Comparison of ENCODE assay signal across 9 mouse cellular contexts in genomic region chr7:27354783-27355182, GRCm38 (mm10). TPM values are rescaled to one million over a fixed set of nuclear protein-coding genes. Genes with fewer than 3 reads are reported as not detected.
DNase-seq lines count a peak whose midpoint lies in the region; ATAC-seq and TF ChIP-seq lines count a peak whose summit lies in the region.
"Had no signal": no experiment of that assay in that cellular context is flagged by ENCODE, and none has a peak within 500 bp of the region (broad histone marks: within the 10 kb centered on the region; RNA-seq: fewer than 3 reads in every experiment).

No protein-coding gene starts in this region.

- H3K27me3 ChIP-seq in heart, embryonic 14.5 days (ENCODE audit: control insufficient read depth, insufficient read depth, low read length), result no peaks in the 10 kb centered on the region
- H3K27me3 ChIP-seq in embryonic facial prominence, embryonic 12.5 days, result peaks cover 18% of the 10 kb centered on the region
- H3K27me3 ChIP-seq in intestine, postnatal 0 days (replicated peaks; ENCODE audit: control insufficient read depth, insufficient read depth, low read length), result no peaks in the 10 kb centered on the region
- peaks cover 14% of the 10 kb centered on the region for H3K27me3 ChIP-seq in midbrain, embryonic 16.5 days (ENCODE audit: control insufficient read depth, insufficient read depth, low read depth, low read length)

- TF ChIP-seq CTCF in intestine, postnatal 0 days (IDR thresholded peaks at IDR 0.05; ENCODE audit: low read depth), result no peak

- no peak for DNase-seq in heart, adult 18-20 months
- no peak for DNase-seq in left cerebral cortex, postnatal 4 days
- DNase-seq in urinary bladder, adult 2 months (ENCODE audit: low spot score), result no peak
- DNase-seq in gastrocnemius, postnatal 25 days, result no peak

- peaks cover 8 to 22% of the 10 kb centered on the region in 2 experiments; a peak in 3 of 4 replicates for H3K4me1 ChIP-seq in heart, embryonic 14.5 days (ENCODE audit: control insufficient read depth in 2 of 2, insufficient read depth in 2 of 2, low read length in 2 of 2)
- peaks cover 9% of the 10 kb centered on the region for H3K4me1 ChIP-seq in embryonic facial prominence, embryonic 12.5 days
- peaks cover 7% of the 10 kb centered on the region; the same call in 1 of the 2 replicates for H3K4me1 ChIP-seq in intestine, postnatal 0 days (replicated peaks; ENCODE audit: control insufficient read depth, insufficient read depth, low read length)
- peaks cover 10% of the 10 kb centered on the region for H3K4me1 ChIP-seq in midbrain, embryonic 16.5 days (ENCODE audit: control insufficient read depth, insufficient read depth, low read length)

- no peak overlapping the region for H3K9ac ChIP-seq in heart, embryonic 14.5 days (ENCODE audit: low read length)
- H3K9ac ChIP-seq in embryonic facial prominence, embryonic 12.5 days, result peak overlapping the region; percentile 64
- H3K9ac ChIP-seq in intestine, postnatal 0 days (ENCODE audit: low read depth, low read length), result no peak overlapping the region
- peak overlapping the region; percentile 68 for H3K9ac ChIP-seq in midbrain, embryonic 16.5 days (ENCODE audit: low read depth, low read length)

- no peak overlapping the region for H3K27ac ChIP-seq in heart, embryonic 14.5 days (replicated peaks in 1 of 2; ENCODE audit: control insufficient read depth in 1 of 2, insufficient read depth in 1 of 2, low read depth in 2 of 2, low read length in 2 of 2)
- H3K27ac ChIP-seq in embryonic facial prominence, embryonic 12.5 days, result no peak overlapping the region
- H3K27ac ChIP-seq in intestine, postnatal 0 days (ENCODE audit: low read depth, low read length), result no peak overlapping the region
- H3K27ac ChIP-seq in midbrain, embryonic 16.5 days (ENCODE audit: low read length), result no peak overlapping the region

- H3K4me2 ChIP-seq in heart, embryonic 14.5 days (ENCODE audit: low read length), result peak overlapping the region; percentile 91
- H3K4me2 ChIP-seq in embryonic facial prominence, embryonic 12.5 days (replicated peaks), result peak overlapping the region; percentile 71
- peak overlapping the region; percentile 94 for H3K4me2 ChIP-seq in intestine, postnatal 0 days (replicated peaks; ENCODE audit: low read depth)
- H3K4me2 ChIP-seq in midbrain, embryonic 16.5 days (ENCODE audit: low read length), result peak overlapping the region; percentile 70

- intact Hi-C loops in left cerebral cortex, postnatal 4 days (cut with DNase I), result no loop called here

- ATAC-seq in heart, embryonic 14.5 days (ENCODE audit: insufficient number of reproducible peaks, insufficient read depth, low FRiP score, low read depth), result no peak
- ATAC-seq in embryonic facial prominence, embryonic 12.5 days (ENCODE audit: insufficient number of reproducible peaks, insufficient read depth, low FRiP score, low TSS enrichment), result no peak
- ATAC-seq in intestine, postnatal 0 days, result no peak
- no peak; the same call in 1 of the 2 replicates for ATAC-seq in midbrain, embryonic 16.5 days
- ATAC-seq: inflammation-experienced regulatory T-cells, adult 6 months had no signal

- WGBS in heart, embryonic 14.5 days, result 47% methylated on average over 4 of the region's 4 CpGs
- 49% methylated on average over 4 of the region's 4 CpGs for WGBS in embryonic facial prominence, embryonic 12.5 days
- WGBS in intestine, postnatal 0 days, result 59% methylated on average over 4 of the region's 4 CpGs
- 56% methylated on average over 4 of the region's 4 CpGs for WGBS in midbrain, embryonic 16.5 days

- peak overlapping the region in 1 of 2 experiments; percentile 63; a peak in 1 of 4 replicates for H3K4me3 ChIP-seq in heart, embryonic 14.5 days (ENCODE audit: control insufficient read depth in 1 of 2, insufficient read depth in 1 of 2, low read depth in 1 of 2, low read length in 2 of 2)
- peak overlapping the region; percentile 67 for H3K4me3 ChIP-seq in embryonic facial prominence, embryonic 12.5 days
- no peak overlapping the region; the same call in 1 of the 2 replicates for H3K4me3 ChIP-seq in intestine, postnatal 0 days (ENCODE audit: low read depth, low read length)
- H3K4me3 ChIP-seq in midbrain, embryonic 16.5 days (ENCODE audit: low read depth, low read length), result peak overlapping the region; percentile 53

- H3K9me3 ChIP-seq in heart, embryonic 14.5 days (ENCODE audit: control insufficient read depth, low read length), result no peaks in the 10 kb centered on the region
- no peaks in the 10 kb centered on the region for H3K9me3 ChIP-seq in embryonic facial prominence, embryonic 12.5 days
- no peaks in the 10 kb centered on the region for H3K9me3 ChIP-seq in intestine, postnatal 0 days (ENCODE audit: control insufficient read depth)
- no peaks in the 10 kb centered on the region for H3K9me3 ChIP-seq in midbrain, embryonic 16.5 days (replicated peaks; ENCODE audit: control insufficient read depth, low read length, poor library complexity, severe bottlenecking)

- H3K36me3 ChIP-seq in heart, embryonic 14.5 days (ENCODE audit: control insufficient read depth, insufficient read depth, low read length), result peaks cover 15% of the 10 kb centered on the region
- peaks cover 25% of the 10 kb centered on the region for H3K36me3 ChIP-seq in embryonic facial prominence, embryonic 12.5 days
- H3K36me3 ChIP-seq in intestine, postnatal 0 days (ENCODE audit: control insufficient read depth, insufficient read depth), result peaks cover 19% of the 10 kb centered on the region; the same call in 1 of the 2 replicates
- peaks cover 4% of the 10 kb centered on the region; the same call in 1 of the 2 replicates for H3K36me3 ChIP-seq in midbrain, embryonic 16.5 days (ENCODE audit: control insufficient read depth, insufficient read depth, low read length)

RNA-seq across cellular contexts. Expression of gene Shkbp1, which starts 1.0 kb away (rescaled TPM):
- 18.3 and 22.0 TPM in 2 replicates for polyA plus RNA-seq in heart, embryonic 14.5 days (2014; fragmentation: Nextera tagmentation; extraction: Ambion mirVana)
- total RNA-seq in heart, adult 18-20 months (2021), result 1 to 10 TPM; 5.6 to 6.3 TPM
- polyA plus RNA-seq in embryonic facial prominence, embryonic 12.5 days (2016; fragmentation: Nextera tagmentation; extraction: Ambion mirVana), result 75.8 and 83.2 TPM in 2 replicates
- polyA plus RNA-seq in intestine, postnatal 0 days (2015; fragmentation: Nextera tagmentation; extraction: Ambion mirVana), result 26.9 and 29.1 TPM in 2 replicates
- 47.4 and 55.1 TPM in 2 replicates for polyA plus RNA-seq in midbrain, embryonic 16.5 days (2015; fragmentation: Nextera tagmentation; extraction: Ambion mirVana)
- total RNA-seq in left cerebral cortex, postnatal 4 days (2021), result 10 to 100 TPM; 47.2 to 52.4 TPM
- polyA plus RNA-seq in urinary bladder, adult 2 months (2012; rRNA removed), result 39.4 and 46.5 TPM in 2 replicates
- total RNA-seq in gastrocnemius, postnatal 25 days (2021), result 1 to 10 TPM in 1 of 2 experiments, under 1 TPM in 1; 1.00 to 3.1 TPM

RNA-seq across cellular contexts. Expression of gene Gm20479, which starts 2.4 kb away (rescaled TPM):
- not detected in 2 replicates for polyA plus RNA-seq in heart, embryonic 14.5 days (2014; fragmentation: Nextera tagmentation; extraction: Ambion mirVana)
- total RNA-seq in heart, adult 18-20 months (2021), result not detected
- 0.58 and 0.94 TPM in 2 replicates for polyA plus RNA-seq in embryonic facial prominence, embryonic 12.5 days (2016; fragmentation: Nextera tagmentation; extraction: Ambion mirVana)
- polyA plus RNA-seq in intestine, postnatal 0 days (2015; fragmentation: Nextera tagmentation; extraction: Ambion mirVana), result 0.61 and 0.72 TPM in 2 replicates
- polyA plus RNA-seq in midbrain, embryonic 16.5 days (2015; fragmentation: Nextera tagmentation; extraction: Ambion mirVana), result not detected in 2 replicates
- total RNA-seq in left cerebral cortex, postnatal 4 days (2021), result not detected
- 0.43 and 0.67 TPM in 2 replicates for polyA plus RNA-seq in urinary bladder, adult 2 months (2012; rRNA removed)
- not detected for total RNA-seq in gastrocnemius, postnatal 25 days (2021)

RNA-seq across cellular contexts. Expression of gene Ltbp4, which starts 17.3 kb away (rescaled TPM):
- 47.7 and 55.1 TPM in 2 replicates for polyA plus RNA-seq in heart, embryonic 14.5 days (2014; fragmentation: Nextera tagmentation; extraction: Ambion mirVana)
- total RNA-seq in heart, adult 18-20 months (2021), result 100 to 1,000 TPM; 185 to 206 TPM
- 15.9 and 16.8 TPM in 2 replicates for polyA plus RNA-seq in embryonic facial prominence, embryonic 12.5 days (2016; fragmentation: Nextera tagmentation; extraction: Ambion mirVana)
- 40.7 and 43.7 TPM in 2 replicates for polyA plus RNA-seq in intestine, postnatal 0 days (2015; fragmentation: Nextera tagmentation; extraction: Ambion mirVana)
- 14.1 and 14.3 TPM in 2 replicates for polyA plus RNA-seq in midbrain, embryonic 16.5 days (2015; fragmentation: Nextera tagmentation; extraction: Ambion mirVana)
- 10 to 100 TPM; 41.9 to 52.7 TPM for total RNA-seq in left cerebral cortex, postnatal 4 days (2021)
- 176 and 335 TPM in 2 replicates for polyA plus RNA-seq in urinary bladder, adult 2 months (2012; rRNA removed)
- 10 to 100 TPM; 69.4 to 77.8 TPM for total RNA-seq in gastrocnemius, postnatal 25 days (2021)

Comparison
In these comparisons a context has a peak if more than half of its experiments do, and no peak if none do; other contexts are left out.
1. H3K9ac ChIP-seq: peak in embryonic facial prominence, embryonic 12.5 days (single experiment) and midbrain, embryonic 16.5 days (single experiment); none in heart, embryonic 14.5 days (single experiment) and intestine, postnatal 0 days (single experiment).
2. Peak in every context shown above with its lines, with median percentiles within 50 percentile points of each other: H3K4me2 ChIP-seq.